Mouse (Mus musculus): ENCODE measurements at regions not wholly inside any gene's neighbourhood (a gene's known extent, or its start where the extent isn't known, plus 50 kb on each side); places are given as distances from the start of the nearest gene placed in this dataset.
A peak's percentile ranks its signal among the peaks of the same experiment; 100 is the strongest.

GRCm38 (mm10) chr17:85776876-85777275, 88.8 kb upstream of the Six2 start:
- H3K27me3 ChIP-seq (replicated peaks; ENCODE audit: control insufficient read depth, insufficient read depth, low read length) = no peaks in the 10 kb centered on the region
- H3K9ac ChIP-seq (ENCODE audit: low read depth, low read length) = no peak overlapping the region
- WGBS = 38% methylated on average over 3 of the region's 3 CpGs
- no peaks in the 10 kb centered on the region for H3K9me3 ChIP-seq (ENCODE audit: control insufficient read depth, low read length)
- ATAC-seq = peak; percentile 97
- H3K36me3 ChIP-seq (ENCODE audit: control insufficient read depth, insufficient read depth, low read length) = no peaks in the 10 kb centered on the region
- H3K27ac ChIP-seq (ENCODE audit: low read depth, low read length) = no peak overlapping the region
- peaks cover 2% of the 10 kb centered on the region; the same call in 1 of the 2 replicates for H3K4me1 ChIP-seq (ENCODE audit: control insufficient read depth, insufficient read depth, low read depth, low read length)
- no peak overlapping the region for H3K4me2 ChIP-seq (ENCODE audit: low read length)
- no peak overlapping the region for H3K4me3 ChIP-seq (ENCODE audit: low read length)

DNA sequence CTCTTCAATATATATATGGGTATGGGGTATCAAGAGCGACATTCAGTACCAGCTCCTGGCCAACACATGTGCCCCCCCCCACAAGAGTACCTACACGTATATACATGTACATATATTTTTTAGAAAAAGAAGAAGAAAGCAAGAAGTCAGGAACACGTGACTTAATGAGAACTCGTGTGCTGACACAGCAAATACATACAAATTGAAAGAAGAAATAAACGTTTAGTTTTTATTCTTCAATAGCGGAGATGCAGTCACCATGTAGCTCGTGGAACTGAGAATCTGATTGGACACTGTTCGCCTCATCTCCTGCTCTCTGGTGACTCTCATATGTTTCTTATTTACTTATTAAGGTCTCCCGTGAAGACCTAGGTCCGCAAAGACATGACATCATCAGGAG, 80.3 kb upstream of the Six2 start:
- H3K27me3 ChIP-seq (replicated peaks; ENCODE audit: control insufficient read depth, insufficient read depth, low read length) = no peaks in the 10 kb centered on the region
- no peak overlapping the region for H3K4me2 ChIP-seq (ENCODE audit: low read length)
- H3K4me3 ChIP-seq (ENCODE audit: low read length) = no peak overlapping the region
- no peak overlapping the region for H3K27ac ChIP-seq (ENCODE audit: low read depth, low read length)
- H3K9me3 ChIP-seq (ENCODE audit: control insufficient read depth, low read length) = no peaks in the 10 kb centered on the region
- whole genome bisulfite sequencing = 93% methylated on average over 10 of the region's 10 CpGs
- H3K36me3 ChIP-seq (ENCODE audit: control insufficient read depth, insufficient read depth, low read length) = no peaks in the 10 kb centered on the region
- no peak overlapping the region for H3K9ac ChIP-seq (ENCODE audit: low read depth, low read length)
- ATAC-seq = no peak
- no peaks in the 10 kb centered on the region for H3K4me1 ChIP-seq (ENCODE audit: control insufficient read depth, insufficient read depth, low read depth, low read length)

GRCm38 (mm10) chr17:85767201-85767862, 79.3 kb upstream of the Six2 start:
- ATAC-seq = no peak
- Histone ChIP-seq H3K4me2 (ENCODE audit: low read length) (no peak overlapping the region), H3K9me3 (ENCODE audit: control insufficient read depth, low read length) (no peaks in the 10 kb centered on the region), H3K4me3 (ENCODE audit: low read length) (no peak overlapping the region), H3K27me3 (replicated peaks; ENCODE audit: control insufficient read depth, insufficient read depth, low read length) (no peaks in the 10 kb centered on the region), H3K27ac (ENCODE audit: low read depth, low read length) (no peak overlapping the region), H3K9ac (ENCODE audit: low read depth, low read length) (no peak overlapping the region), H3K4me1 (ENCODE audit: control insufficient read depth, insufficient read depth, low read depth, low read length) (no peaks in the 10 kb centered on the region), H3K36me3 (ENCODE audit: control insufficient read depth, insufficient read depth, low read length) (no peaks in the 10 kb centered on the region; the same call in 1 of the 2 replicates)
- WGBS = 85% methylated on average over 15 of the region's 15 CpGs

DNA sequence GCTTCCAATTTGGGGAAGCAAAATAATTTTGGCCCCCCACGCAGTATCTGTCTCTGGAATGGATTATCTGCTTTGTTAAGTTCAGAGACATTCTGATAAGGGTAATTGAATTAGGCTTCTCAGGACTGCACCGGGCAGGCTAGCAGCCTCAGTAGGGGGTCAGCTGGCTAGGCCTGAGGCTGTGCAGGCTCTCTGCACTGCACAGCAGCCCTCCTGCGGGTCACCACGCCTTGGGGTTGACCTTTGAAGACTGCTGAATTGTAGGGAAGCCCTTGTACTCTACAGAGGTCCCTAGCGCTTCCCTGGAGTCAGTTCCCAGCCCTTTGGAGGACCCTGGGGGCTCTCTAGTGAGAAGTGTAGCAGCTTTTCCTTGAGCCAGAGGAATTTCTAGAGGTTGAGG, 78.5 kb upstream of the Six2 start:
- H3K4me3 ChIP-seq (ENCODE audit: low read length) = no peak overlapping the region
- H3K9me3 ChIP-seq (ENCODE audit: control insufficient read depth, low read length) = no peaks in the 10 kb centered on the region
- H3K36me3 ChIP-seq (ENCODE audit: control insufficient read depth, insufficient read depth, low read length) = no peaks in the 10 kb centered on the region; the same call in 1 of the 2 replicates
- no peak overlapping the region for H3K9ac ChIP-seq (ENCODE audit: low read depth, low read length)
- no peak overlapping the region for H3K4me2 ChIP-seq (ENCODE audit: low read length)
- no peaks in the 10 kb centered on the region for H3K4me1 ChIP-seq (ENCODE audit: control insufficient read depth, insufficient read depth, low read depth, low read length)
- no peak overlapping the region for H3K27ac ChIP-seq (ENCODE audit: low read depth, low read length)
- no peaks in the 10 kb centered on the region for H3K27me3 ChIP-seq (replicated peaks; ENCODE audit: control insufficient read depth, insufficient read depth, low read length)
- no peak for ATAC-seq
- 21% methylated on average over 5 of the region's 5 CpGs for WGBS

DNA sequence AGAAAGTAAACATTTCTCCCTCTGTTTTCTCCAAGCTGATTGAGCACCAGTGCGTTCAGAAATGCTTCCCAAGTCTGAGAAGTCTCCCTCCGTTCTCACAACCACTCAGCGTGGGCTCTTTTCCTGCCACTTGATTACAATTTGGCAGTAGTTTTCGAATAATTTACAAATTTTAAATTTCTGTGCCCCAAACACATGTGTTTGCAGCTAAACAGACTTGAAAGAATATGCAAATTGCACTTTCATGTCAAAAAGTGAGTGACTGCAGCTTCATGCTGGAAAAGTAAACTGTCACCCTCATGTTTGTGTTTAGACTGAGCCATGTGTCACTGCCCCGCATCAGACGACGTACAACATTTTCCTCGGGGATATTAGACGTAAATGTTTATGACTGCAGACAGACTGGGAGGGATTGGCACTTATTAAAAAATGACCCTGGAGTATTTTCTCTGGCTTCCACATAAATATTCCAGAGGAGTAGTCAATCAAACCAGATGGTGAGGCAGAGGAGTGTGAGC, 70.6 kb upstream of the Six2 start:
- no peak for ATAC-seq
- H3K4me3 ChIP-seq (ENCODE audit: low read length) = no peak overlapping the region
- H3K9ac ChIP-seq (ENCODE audit: low read depth, low read length) = no peak overlapping the region
- H3K9me3 ChIP-seq (ENCODE audit: control insufficient read depth, low read length) = no peaks in the 10 kb centered on the region
- no peak overlapping the region for H3K27ac ChIP-seq (ENCODE audit: low read depth, low read length)
- H3K4me2 ChIP-seq (ENCODE audit: low read length) = no peak overlapping the region
- 47% methylated on average over 9 of the region's 9 CpGs for WGBS
- no peaks in the 10 kb centered on the region for H3K27me3 ChIP-seq (replicated peaks; ENCODE audit: control insufficient read depth, insufficient read depth, low read length)
- H3K4me1 ChIP-seq (ENCODE audit: control insufficient read depth, insufficient read depth, low read depth, low read length) = no peaks in the 10 kb centered on the region
- H3K36me3 ChIP-seq (ENCODE audit: control insufficient read depth, insufficient read depth, low read length) = no peaks in the 10 kb centered on the region; the same call in 1 of the 2 replicates

- WGBS = 100% methylated on average over 1 of the region's 1 CpGs
- H3K4me2 ChIP-seq (ENCODE audit: low read length) = no peak overlapping the region
- no peaks in the 10 kb centered on the region; the same call in 1 of the 2 replicates for H3K36me3 ChIP-seq (ENCODE audit: control insufficient read depth, insufficient read depth, low read length)
- no peak overlapping the region for H3K27ac ChIP-seq (ENCODE audit: low read depth, low read length)
- peaks cover 2% of the 10 kb centered on the region; the same call in 1 of the 2 replicates for H3K9me3 ChIP-seq (ENCODE audit: control insufficient read depth, low read length)
- no peak overlapping the region for H3K9ac ChIP-seq (ENCODE audit: low read depth, low read length)
- no peaks in the 10 kb centered on the region for H3K4me1 ChIP-seq (ENCODE audit: control insufficient read depth, insufficient read depth, low read depth, low read length)
- no peaks in the 10 kb centered on the region; the same call in 1 of the 2 replicates for H3K27me3 ChIP-seq (replicated peaks; ENCODE audit: control insufficient read depth, insufficient read depth, low read length)
- no peak for ATAC-seq
- H3K4me3 ChIP-seq (ENCODE audit: low read length) = no peak overlapping the region
These were observed 69.6 kb upstream of the Six2 start for GRCm38 (mm10) chr17:85757647-85758046.

DNA sequence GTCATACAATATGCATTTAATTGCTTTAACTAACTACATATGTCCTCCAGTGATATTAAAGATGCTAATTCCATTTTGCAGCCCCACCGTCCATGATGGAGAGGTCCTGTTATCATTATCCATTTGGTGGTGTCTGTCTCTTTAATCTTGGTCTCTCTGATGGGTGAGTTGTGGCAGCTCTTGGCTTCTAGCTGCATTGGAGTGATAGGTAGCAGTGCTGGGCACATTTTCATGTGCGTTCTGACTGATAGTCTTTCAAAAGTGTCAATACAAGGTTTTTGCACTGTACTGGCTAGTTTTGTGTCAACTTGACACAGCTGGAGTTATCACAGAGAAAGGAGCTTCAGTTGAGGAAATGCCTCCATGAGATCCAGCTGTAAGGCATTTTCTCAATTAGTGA, 67.5 kb upstream of the Six2 start:
- no peak for ATAC-seq
- Histone ChIP-seq H3K4me3 (ENCODE audit: low read length) (no peak overlapping the region), H3K9ac (ENCODE audit: low read depth, low read length) (no peak overlapping the region), H3K27ac (ENCODE audit: low read depth, low read length) (no peak overlapping the region), H3K36me3 (ENCODE audit: control insufficient read depth, insufficient read depth, low read length) (no peaks in the 10 kb centered on the region), H3K9me3 (ENCODE audit: control insufficient read depth, low read length) (peaks cover 2% of the 10 kb centered on the region; the same call in 1 of the 2 replicates), H3K4me1 (ENCODE audit: control insufficient read depth, insufficient read depth, low read depth, low read length) (no peaks in the 10 kb centered on the region), H3K4me2 (ENCODE audit: low read length) (no peak overlapping the region), H3K27me3 (replicated peaks; ENCODE audit: control insufficient read depth, insufficient read depth, low read length) (peaks cover under 1% of the 10 kb centered on the region; the same call in 1 of the 2 replicates)
- WGBS = 76% methylated on average over 2 of the region's 2 CpGs

- H3K4me2 ChIP-seq (ENCODE audit: low read length) = peak overlapping the region; percentile 52
- H3K36me3 ChIP-seq (ENCODE audit: control insufficient read depth, insufficient read depth, low read length) = no peaks in the 10 kb centered on the region
- ATAC-seq = peak; percentile 79
- no peak overlapping the region for H3K9ac ChIP-seq (ENCODE audit: low read depth, low read length)
- H3K4me1 ChIP-seq (ENCODE audit: control insufficient read depth, insufficient read depth, low read depth, low read length) = peaks cover 6% of the 10 kb centered on the region
- 6% methylated on average over 10 of the region's 10 CpGs for WGBS
- H3K27me3 ChIP-seq (replicated peaks; ENCODE audit: control insufficient read depth, insufficient read depth, low read length) = peaks cover 2% of the 10 kb centered on the region; the same call in 1 of the 2 replicates
- H3K9me3 ChIP-seq (ENCODE audit: control insufficient read depth, low read length) = peaks cover 2% of the 10 kb centered on the region; the same call in 1 of the 2 replicates
- peak overlapping the region; percentile 18; the same call in 1 of the 2 replicates for H3K4me3 ChIP-seq (ENCODE audit: low read length)
- H3K27ac ChIP-seq (ENCODE audit: low read depth, low read length) = no peak overlapping the region
These were observed 60.6 kb upstream of the Six2 start for GRCm38 (mm10) chr17:85748649-85749081.

DNA sequence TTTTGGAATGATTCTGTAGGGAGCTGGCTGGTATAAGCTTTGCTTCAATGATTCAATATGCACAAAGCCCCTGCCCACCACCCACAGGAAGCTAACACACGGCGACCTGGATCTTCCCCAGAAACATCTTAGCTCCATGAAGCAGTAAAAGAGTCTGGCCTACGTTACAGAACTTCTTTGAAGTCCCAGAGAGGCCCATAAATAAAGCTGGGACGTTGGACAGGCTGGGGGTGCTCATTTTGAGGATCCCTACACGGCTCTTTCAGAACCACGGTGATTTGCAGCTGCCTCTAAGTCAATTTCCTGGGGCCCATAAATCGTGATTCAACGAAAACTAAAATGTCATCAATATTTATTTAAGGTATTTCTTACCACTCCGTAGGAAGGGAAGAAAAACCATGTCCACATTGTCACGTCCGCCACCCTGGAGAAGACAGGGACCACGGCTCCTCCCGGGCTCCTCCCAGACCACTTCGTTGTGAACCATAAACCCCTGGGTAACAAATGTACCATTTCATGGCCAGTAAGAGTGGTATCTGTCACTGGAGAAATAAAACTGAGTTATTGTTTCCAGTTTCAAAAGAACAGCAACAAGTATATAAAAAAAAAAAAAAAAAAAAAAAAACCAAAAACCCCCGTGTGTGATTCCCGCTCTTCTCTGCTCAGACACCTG, 60.0 kb upstream of the Six2 start:
- H3K27ac ChIP-seq (ENCODE audit: low read depth, low read length) = no peak overlapping the region
- peaks cover 2% of the 10 kb centered on the region; the same call in 1 of the 2 replicates for H3K27me3 ChIP-seq (replicated peaks; ENCODE audit: control insufficient read depth, insufficient read depth, low read length)
- no peaks in the 10 kb centered on the region for H3K9me3 ChIP-seq (ENCODE audit: control insufficient read depth, low read length)
- no peak overlapping the region for H3K9ac ChIP-seq (ENCODE audit: low read depth, low read length)
- H3K4me1 ChIP-seq (ENCODE audit: control insufficient read depth, insufficient read depth, low read depth, low read length) = peaks cover 6% of the 10 kb centered on the region
- WGBS = 47% methylated on average over 16 of the region's 16 CpGs
- H3K36me3 ChIP-seq (ENCODE audit: control insufficient read depth, insufficient read depth, low read length) = no peaks in the 10 kb centered on the region
- H3K4me3 ChIP-seq (ENCODE audit: low read length) = no peak overlapping the region
- no peak overlapping the region; the same call in 1 of the 2 replicates for H3K4me2 ChIP-seq (ENCODE audit: low read length)
- no peak for ATAC-seq

Data from hindbrain, embryonic 16.5 days (tissue).